Mouse (Mus musculus) G1E (cell line): ENCODE data around the gene Taf1d. TPM values are rescaled to one million over a fixed set of nuclear protein-coding genes. Genes with fewer than 3 reads are reported as not detected.
"Not testable (repeated sequence)": the region's sequence is repeated elsewhere in the genome, so short reads cannot be mapped to it uniquely, and the experiment has no call there.

ENCODE experiments used
- ATAC-seq: 2 replicates; pipeline ENCODE4 v1.8.0; 2016; ENCODE audit warnings: mild to moderate bottlenecking; ENCODE audit not compliant: insufficient number of reproducible peaks, poor library complexity, low FRiP score, severe bottlenecking; ENCODE audit errors: extremely low read depth
- DNase-seq: peaks from one replicate; pipeline ENCODE4 v3.0.0; 2012; ENCODE audit warnings: low spot score
- H3K27me3 ChIP-seq: 2 replicates; pipeline ENCODE4 v1.6.1; 2012; ENCODE audit warnings: mild to moderate bottlenecking, low read length, inconsistent platforms; ENCODE audit not compliant: insufficient read depth
- H3K36me3 ChIP-seq: replicated peaks from 2 replicates; pipeline ENCODE3; 2012; ENCODE audit warnings: mild to moderate bottlenecking, inconsistent platforms
- H3K4me1 ChIP-seq: 2 replicates; pipeline ENCODE4 v1.6.1; 2012; ENCODE audit warnings: low read depth, low read length, inconsistent platforms, mixed read lengths; ENCODE audit not compliant: insufficient read depth
- H3K4me3 ChIP-seq: 2 replicates; pipeline ENCODE4 v1.5.1; 2012; ENCODE audit warnings: low read depth, mild to moderate bottlenecking, inconsistent platforms, low read length, moderate library complexity, mixed read lengths
- H3K9me3 ChIP-seq: replicated peaks from 2 replicates; pipeline ENCODE4 v1.6.1; 2012; ENCODE audit warnings: inconsistent platforms
- CTCF ChIP-seq: IDR thresholded peaks from 2 replicates; pipeline ENCODE4 v1.5.1; 2012; ENCODE audit warnings: low read depth, low read length, inconsistent platforms, mixed read lengths
- GATA1 ChIP-seq: IDR thresholded peaks from 2 replicates; pipeline ENCODE4 v1.6.1; 2012; ENCODE audit warnings: borderline replicate concordance, low read length, inconsistent platforms, mixed read lengths
- GATA2 ChIP-seq: IDR thresholded peaks from 2 replicates; pipeline ENCODE4 v1.6.1; 2012; ENCODE audit warnings: low read depth, low read length, inconsistent platforms, borderline replicate concordance
- POLR2AphosphoS5 ChIP-seq: IDR thresholded peaks from 2 replicates; pipeline ENCODE4 v1.6.1; 2012; ENCODE audit warnings: low read depth, low read length, inconsistent platforms; ENCODE audit not compliant: insufficient replicate concordance
- TAL1 ChIP-seq: conservative IDR thresholded peaks from 2 replicates; pipeline ENCODE4 v1.6.1; 2012; ENCODE audit warnings: low read depth, low read length, inconsistent platforms, mixed read lengths
- polyA plus RNA-seq: library from polyadenylated mRNA; stranded (reverse); fragments of >175 nt; gene quantifications from 2 replicates; pipeline ENCODE4 v1.2.3, GENCODE M21; 2012
- total RNA-seq, 2 experiments: library from RNA; stranded (forward) in 1 of 2; stranded (reverse) in 1 of 2; fragments of 200-1000 nt in 1 of 2; fragments of >200 nt in 1 of 2; fragmentation: Nextera tagmentation in 1 of 2; gene quantifications; 2 replicates each; pipeline ENCODE4 v1.2.3; 2014 to 2017

Taf1d gene
- total and polyA plus RNA-seq, 3 experiments: 17.9 to 752 (median 250) TPM

DNA sequence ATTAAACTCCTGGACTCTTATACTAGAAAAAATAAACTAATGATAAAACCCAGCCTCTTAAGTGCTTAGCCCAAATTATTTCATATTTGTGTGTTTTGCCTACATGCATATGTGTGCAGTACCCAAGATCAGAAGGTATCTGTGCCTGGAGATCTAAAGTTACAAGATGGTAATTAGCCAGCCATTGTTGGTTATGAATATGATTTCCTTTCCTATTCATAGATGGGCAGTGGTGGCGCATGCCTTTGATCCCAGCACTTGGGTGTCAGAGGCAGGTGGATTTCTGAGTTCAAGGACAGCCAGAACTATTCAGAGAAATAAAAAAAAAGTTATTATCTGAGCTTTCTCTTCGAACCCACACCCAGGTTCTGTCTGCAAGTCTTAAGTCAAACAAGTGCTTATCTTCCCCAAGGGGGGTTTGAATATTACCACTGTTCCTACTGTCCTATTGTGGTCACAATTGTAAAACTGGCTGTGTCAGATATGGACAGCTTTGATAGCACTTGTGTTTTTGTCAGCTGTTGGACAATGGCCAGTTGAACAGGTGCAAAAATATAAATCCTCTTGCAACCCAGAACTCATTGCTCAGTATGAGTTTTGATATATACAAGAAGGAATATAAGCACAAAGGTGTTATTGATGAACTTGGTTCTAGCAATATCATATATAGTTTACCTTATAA lies 6.2 kb downstream of the Taf1d start:
- no peaks in the 10 kb centered on the region for H3K9me3 ChIP-seq
- ATAC-seq: peak; percentile 35; the same call in 1 of the 2 replicates
- peaks cover 77% of the 10 kb centered on the region for H3K36me3 ChIP-seq
- 0 out of 2 replicates have a peak, but pooled peaks have one; percentile 33 for TF ChIP-seq POLR2AphosphoS5
- no peak for TF ChIP-seq CTCF
- TF ChIP-seq TAL1: peak; percentile 38; the same call in 1 of the 2 replicates
- no peak for TF ChIP-seq GATA1
- no peak for TF ChIP-seq GATA2
- no peak for DNase-seq
- peaks cover 41% of the 10 kb centered on the region for H3K4me1 ChIP-seq
- no peak overlapping the region for H3K4me3 ChIP-seq
- no peaks in the 10 kb centered on the region for H3K27me3 ChIP-seq

DNA sequence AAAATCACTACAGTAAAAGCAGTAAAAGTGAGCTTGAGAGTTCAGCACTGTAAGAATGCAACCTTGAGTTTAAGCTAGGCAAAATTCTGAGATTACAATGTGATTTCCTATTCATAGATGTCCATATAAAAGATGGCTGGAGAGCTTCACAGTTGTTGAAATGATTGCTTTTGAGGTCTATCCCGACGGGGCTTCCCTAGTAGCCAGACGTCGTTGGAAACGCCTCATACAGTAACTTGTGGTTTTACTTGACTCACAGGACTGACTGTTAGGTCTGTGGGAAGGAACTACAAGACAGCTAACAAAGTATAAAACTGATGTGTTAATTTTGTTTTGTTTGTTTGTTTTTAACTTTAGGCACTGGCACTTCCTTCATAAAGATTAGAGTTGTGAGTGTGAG lies 7.6 kb downstream of the Taf1d start:
- no peak for ATAC-seq
- Histone ChIP-seq H3K4me3 (no peak overlapping the region), H3K4me1 (peaks cover 36% of the 10 kb centered on the region), H3K27me3 (no peaks in the 10 kb centered on the region), H3K9me3 (no peaks in the 10 kb centered on the region), H3K36me3 (peaks cover 81% of the 10 kb centered on the region)
- DNase-seq: no peak
- TF ChIP-seq CTCF (no peak), TAL1 (no peak), POLR2AphosphoS5 (no peak), GATA1 (no peak), GATA2 (no peak)

DNA sequence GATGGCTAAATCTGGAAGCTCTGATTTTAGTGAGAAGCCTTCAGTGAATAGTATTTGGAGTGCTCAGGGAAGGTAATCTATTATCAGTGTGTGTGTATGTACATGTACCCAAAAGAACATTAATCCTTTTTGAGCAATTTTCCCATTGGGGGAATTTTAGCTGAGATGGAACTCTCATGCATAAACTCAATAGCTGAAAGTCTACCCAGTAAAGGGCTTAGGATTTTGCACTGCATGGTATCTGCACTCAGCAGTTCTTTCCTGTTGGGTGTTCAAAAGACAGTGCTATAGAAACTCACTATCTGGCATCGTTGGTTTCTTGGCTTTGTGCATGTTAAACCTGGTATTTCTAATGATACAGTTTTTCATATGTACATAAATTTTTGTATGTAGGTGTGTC lies 8.6 kb downstream of the Taf1d start:
- TF ChIP-seq TAL1: no peak
- peak; percentile 61; the same call in 1 of the 2 replicates for TF ChIP-seq POLR2AphosphoS5
- Histone ChIP-seq H3K4me3 (no peak overlapping the region), H3K27me3 (no peaks in the 10 kb centered on the region), H3K36me3 (peaks cover 73% of the 10 kb centered on the region), H3K4me1 (peaks cover 29% of the 10 kb centered on the region), H3K9me3 (no peaks in the 10 kb centered on the region)
- ATAC-seq (no peak), DNase-seq (no peak)

DNA sequence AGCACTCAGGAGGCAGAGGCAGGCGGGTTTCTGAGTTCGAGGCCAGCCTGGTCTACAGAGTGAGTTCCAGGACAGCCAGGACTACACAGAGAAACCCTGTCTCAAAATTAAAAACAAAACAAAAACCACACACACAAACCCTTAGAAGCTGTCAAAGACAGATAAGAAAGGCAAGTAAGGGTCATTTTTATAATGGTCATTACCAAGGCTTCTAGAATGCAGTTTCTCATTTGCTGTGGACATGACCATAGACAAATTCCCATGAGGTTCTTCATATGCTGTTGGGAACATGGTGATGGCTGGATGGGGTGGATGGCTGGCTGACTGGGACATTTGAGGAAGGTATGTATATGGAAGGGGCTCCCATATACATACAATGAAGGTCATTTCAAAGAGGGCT lies 10.3 kb downstream of the Taf1d start:
- H3K4me3 ChIP-seq, DNase-seq, H3K9me3 ChIP-seq, H3K27me3 ChIP-seq, ATAC-seq: not testable (repeated sequence)
- Histone ChIP-seq H3K36me3 (peaks cover 68% of the 10 kb centered on the region), H3K4me1 (peaks cover 18% of the 10 kb centered on the region; the same call in 1 of the 2 replicates)

DNA sequence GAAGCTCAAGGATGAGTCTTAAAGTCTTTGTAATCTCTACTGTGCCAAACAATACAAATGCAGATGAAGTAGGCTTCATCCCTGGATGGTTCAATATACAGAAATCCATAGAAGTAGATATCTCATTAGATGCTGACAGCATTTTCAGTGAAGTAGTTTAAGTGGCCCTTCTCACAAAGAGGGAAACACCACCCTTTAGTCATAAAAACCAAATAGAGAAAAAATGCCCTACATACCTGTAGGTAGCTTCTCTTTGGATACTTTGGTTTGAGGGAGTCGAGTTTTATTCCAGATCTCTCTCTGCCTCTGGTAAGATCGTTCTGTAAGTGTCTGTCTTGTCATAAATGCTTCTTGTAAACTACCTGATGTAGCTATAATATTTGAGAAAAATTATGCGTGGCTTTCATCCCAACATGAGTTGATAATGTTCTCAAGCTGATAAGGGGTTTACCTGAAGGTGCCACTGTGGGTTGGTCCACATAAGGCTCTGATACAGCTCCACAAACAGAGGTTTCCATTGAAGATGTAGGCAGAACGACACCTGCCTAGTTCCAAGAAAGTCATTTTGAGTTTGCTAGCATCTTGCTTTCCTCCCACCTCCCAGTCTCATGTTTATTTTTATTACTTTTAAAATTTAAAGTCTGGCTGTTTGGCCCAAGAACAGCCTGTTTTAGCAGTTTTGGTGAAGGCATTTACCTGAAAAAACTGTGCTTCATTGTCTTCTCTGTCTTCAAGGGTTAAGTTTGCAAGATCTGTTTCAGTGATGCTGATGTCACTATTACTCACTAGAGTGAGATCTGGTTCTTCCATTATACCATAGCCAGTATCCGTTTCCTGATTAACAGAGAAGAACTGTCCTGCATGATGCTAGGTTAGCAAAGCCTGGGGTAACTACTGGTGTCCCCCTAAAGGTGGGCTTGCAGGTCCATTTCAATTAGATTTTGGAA lies 11.5 kb downstream of the Taf1d start:
- Histone ChIP-seq H3K4me3 (no peak overlapping the region), H3K4me1 (peaks cover 8% of the 10 kb centered on the region; the same call in 1 of the 2 replicates), H3K9me3 (no peaks in the 10 kb centered on the region), H3K36me3 (peaks cover 72% of the 10 kb centered on the region), H3K27me3 (no peaks in the 10 kb centered on the region)
- TF ChIP-seq CTCF (no peak), POLR2AphosphoS5 (no peak), GATA1 (no peak), GATA2 (no peak), TAL1 (no peak)
- ATAC-seq: 0 out of 2 replicates have a peak, but pooled peaks have one; percentile 1
- no peak for DNase-seq

DNA sequence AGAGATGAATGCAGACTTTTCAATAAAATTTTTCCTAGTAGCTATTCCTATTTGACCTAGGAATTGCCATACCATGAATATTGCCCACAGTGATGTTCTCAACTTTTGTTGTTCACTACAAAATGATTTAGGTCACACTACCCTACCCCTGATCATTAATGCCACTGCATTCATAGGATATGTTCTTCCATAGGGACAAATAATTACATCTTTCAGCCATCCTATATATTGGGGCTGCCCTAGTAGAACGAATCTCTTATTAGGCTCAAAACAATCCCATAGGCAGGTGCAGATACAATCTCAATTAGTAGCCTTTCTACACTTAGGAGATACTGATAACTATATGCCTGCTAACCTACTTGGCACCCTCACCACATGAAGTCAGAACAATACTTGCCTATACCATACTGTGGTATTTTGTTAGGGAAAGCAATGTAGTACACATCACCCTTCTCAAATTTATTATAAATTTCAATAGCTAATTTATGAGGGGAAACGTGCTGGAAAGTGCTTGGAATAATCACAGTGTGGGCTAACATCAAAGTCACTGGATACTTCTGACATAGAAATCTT lies 12.2 kb downstream of the Taf1d start:
- TF ChIP-seq GATA2 (no peak), GATA1 (no peak), POLR2AphosphoS5 (no peak), TAL1 (no peak), CTCF (no peak)
- DNase-seq (no peak), ATAC-seq (0 out of 2 replicates have a peak, but pooled peaks have one; percentile 6)
- H3K4me1 ChIP-seq: peaks cover under 1% of the 10 kb centered on the region; the same call in 1 of the 2 replicates
- no peaks in the 10 kb centered on the region for H3K27me3 ChIP-seq
- H3K4me3 ChIP-seq: no peak overlapping the region
- no peaks in the 10 kb centered on the region for H3K9me3 ChIP-seq
- peaks cover 73% of the 10 kb centered on the region for H3K36me3 ChIP-seq
